Mouse (Mus musculus) MEL (cell line): ENCODE data around the gene Gm10912. TPM values are rescaled to one million over a fixed set of nuclear protein-coding genes. Genes with fewer than 3 reads are reported as not detected.
"Not testable (repeated sequence)": the region's sequence is repeated elsewhere in the genome, so short reads cannot be mapped to it uniquely, and the experiment has no call there.

ENCODE experiments used
- DNase-seq: peaks from one replicate; pipeline ENCODE4 v3.0.0; 2011; ENCODE audit warnings: low read depth, low spot score
- H3K27ac ChIP-seq: 2 replicates; pipeline ENCODE4 v1.5.1; 2012; ENCODE audit warnings: low read depth, mild to moderate bottlenecking, control low read depth, low read length, moderate library complexity; ENCODE audit not compliant: control insufficient read depth
- H3K27me3 ChIP-seq, 2 experiments: fragments of 150-350 bp in 1 of 2; sonication (generic) in 1 of 2; 2 replicates each; pipeline ENCODE4 v1.6.1; 2012; ENCODE audit warnings: low read length in 2 of 2, mild to moderate bottlenecking in 2 of 2, improper control_type of control experiment in 1 of 2, moderate library complexity in 1 of 2; ENCODE audit not compliant: insufficient read depth in 2 of 2, control insufficient read depth in 1 of 2
- H3K36me3 ChIP-seq, 2 experiments: 2 replicates each; pipeline ENCODE4 v1.6.1; 2012 to 2014; ENCODE audit warnings: low read length in 2 of 2, improper control_type of control experiment in 1 of 2, inconsistent platforms in 1 of 2, mild to moderate bottlenecking in 1 of 2; ENCODE audit not compliant: insufficient read depth in 2 of 2, control insufficient read depth in 1 of 2
- H3K4me1 ChIP-seq, 2 experiments: fragments of 150-350 bp in 1 of 2; sonication (generic) in 1 of 2; 2 replicates each; pipeline ENCODE4 v1.6.1; 2012; ENCODE audit warnings: low read length in 2 of 2, improper control_type of control experiment in 1 of 2, mild to moderate bottlenecking in 1 of 2; ENCODE audit not compliant: insufficient read depth in 2 of 2, control insufficient read depth in 1 of 2
- H3K4me3 ChIP-seq, 2 experiments: fragments of 150-350 bp in 1 of 2; sonication (generic) in 1 of 2; 2 replicates each; pipeline ENCODE4 v1.5.1; 2012; ENCODE audit warnings: low read depth in 2 of 2, low read length in 2 of 2, mild to moderate bottlenecking in 2 of 2, moderate library complexity in 2 of 2, control low read depth in 1 of 2, improper control_type of control experiment in 1 of 2; ENCODE audit not compliant: control insufficient read depth in 1 of 2, insufficient read depth in 1 of 2
- H3K79me2 ChIP-seq: 2 replicates; pipeline ENCODE4 v1.6.1; 2012; ENCODE audit warnings: mild to moderate bottlenecking, low read length, moderate library complexity; ENCODE audit not compliant: control insufficient read depth, poor library complexity, insufficient read depth
- H3K9ac ChIP-seq: 2 replicates; pipeline ENCODE4 v1.6.1; 2012; ENCODE audit warnings: low read depth, mild to moderate bottlenecking, control low read depth, low read length, moderate library complexity; ENCODE audit not compliant: control insufficient read depth, poor library complexity, severe bottlenecking
- H3K9me3 ChIP-seq: fragments of 150-350 bp; sonication (generic); replicated peaks from 2 replicates; pipeline ENCODE4 v1.6.1; 2012; ENCODE audit warnings: mild to moderate bottlenecking, low read length, improper control_type of control experiment, moderate library complexity; ENCODE audit not compliant: insufficient read depth
- BHLHE40 ChIP-seq: IDR thresholded peaks from 2 replicates; pipeline ENCODE4 v1.6.1; 2012; ENCODE audit warnings: low read depth, mild to moderate bottlenecking, inconsistent platforms, low read length, improper control_type of control experiment, borderline replicate concordance
- CHD1 ChIP-seq: IDR thresholded peaks from 2 replicates; pipeline ENCODE4 v1.6.1; 2012; ENCODE audit warnings: low read depth, mild to moderate bottlenecking, inconsistent platforms, low read length, improper control_type of control experiment
- CHD2 ChIP-seq: IDR thresholded peaks from 2 replicates; pipeline ENCODE4 v1.6.1; 2011; ENCODE audit warnings: low read length, improper control_type of control experiment
- CTCF ChIP-seq, 3 experiments: IDR thresholded peaks in 2 of 3; conservative IDR thresholded peaks in 1 of 3; 2 replicates each; pipeline ENCODE4 v1.5.1; 2011 to 2012; ENCODE audit warnings: low read length in 3 of 3, low read depth in 2 of 3, mild to moderate bottlenecking in 2 of 3, improper control_type of control experiment in 1 of 3, inconsistent platforms in 1 of 3, mixed read lengths in 1 of 3, moderate library complexity in 1 of 3; ENCODE audit not compliant: control insufficient read depth in 1 of 3, insufficient read depth in 1 of 3, poor library complexity in 1 of 3, severe bottlenecking in 1 of 3
- E2F4 ChIP-seq: IDR thresholded peaks from 2 replicates; pipeline ENCODE4 v1.6.1; 2011; ENCODE audit warnings: low read depth, low read length, improper control_type of control experiment, borderline replicate concordance
- EP300 ChIP-seq, 2 experiments: IDR thresholded peaks; 2 replicates each; pipeline ENCODE4 v1.6.1; 2011; ENCODE audit warnings: improper control_type of control experiment in 2 of 2, low read length in 2 of 2, low read depth in 1 of 2, mild to moderate bottlenecking in 1 of 2
- ETS1 ChIP-seq: IDR thresholded peaks from 2 replicates; pipeline ENCODE4 v1.6.1; 2012; ENCODE audit warnings: low read depth, mild to moderate bottlenecking, inconsistent platforms, low read length, improper control_type of control experiment, moderate library complexity
- GABPA ChIP-seq: IDR thresholded peaks from 2 replicates; pipeline ENCODE4 v1.6.1; 2012; ENCODE audit warnings: low read depth, mild to moderate bottlenecking, inconsistent platforms, low read length, improper control_type of control experiment, moderate library complexity
- GATA1 ChIP-seq: IDR thresholded peaks from 2 replicates; pipeline ENCODE4 v1.6.1; 2011; ENCODE audit warnings: low read depth, low read length, improper control_type of control experiment
- HCFC1 ChIP-seq: IDR thresholded peaks from 2 replicates; pipeline ENCODE4 v1.6.1; 2012; ENCODE audit warnings: low read depth, mild to moderate bottlenecking, inconsistent platforms, low read length, improper control_type of control experiment, moderate library complexity
- KAT2A ChIP-seq: conservative IDR thresholded peaks from 2 replicates; pipeline ENCODE4 v1.6.1; 2012; ENCODE audit warnings: low read depth, low read length, improper control_type of control experiment, inconsistent platforms
- MAZ ChIP-seq: IDR thresholded peaks from 2 replicates; pipeline ENCODE4 v1.6.1; 2012; ENCODE audit warnings: low read depth, mild to moderate bottlenecking, inconsistent platforms, low read length, improper control_type of control experiment
- MEF2A ChIP-seq: IDR thresholded peaks from 2 replicates; pipeline ENCODE4 v1.6.1; 2014; ENCODE audit warnings: low read depth, mild to moderate bottlenecking, inconsistent platforms, low read length, improper control_type of control experiment; ENCODE audit not compliant: poor library complexity, insufficient replicate concordance, severe bottlenecking; ENCODE audit errors: extremely low read depth
- MYC ChIP-seq: IDR thresholded peaks from 2 replicates; pipeline ENCODE4 v1.6.1; 2011; ENCODE audit warnings: low read depth, mild to moderate bottlenecking, low read length, improper control_type of control experiment, moderate library complexity
- NELFE ChIP-seq: IDR thresholded peaks from 2 replicates; pipeline ENCODE4 v1.6.1; 2011; ENCODE audit warnings: low read depth, low read length, improper control_type of control experiment
- NRF1 ChIP-seq: IDR thresholded peaks from 2 replicates; pipeline ENCODE4 v1.6.1; 2014; ENCODE audit warnings: low read depth, mild to moderate bottlenecking, inconsistent platforms, low read length, improper control_type of control experiment, moderate library complexity; ENCODE audit not compliant: poor library complexity, insufficient read depth, severe bottlenecking
- POLR2A ChIP-seq, 2 experiments: IDR thresholded peaks; 2 replicates each; pipeline ENCODE4 v1.6.1; 2011 to 2012; ENCODE audit warnings: low read length in 2 of 2, mild to moderate bottlenecking in 2 of 2, control low read depth in 1 of 2, improper control_type of control experiment in 1 of 2, low read depth in 1 of 2, moderate library complexity in 1 of 2; ENCODE audit not compliant: control insufficient read depth in 1 of 2, insufficient read depth in 1 of 2, poor library complexity in 1 of 2
- POLR2AphosphoS2 ChIP-seq: IDR thresholded peaks from 2 replicates; pipeline ENCODE4 v1.6.1; 2011; ENCODE audit warnings: low read length, improper control_type of control experiment
- POLR2AphosphoS5 ChIP-seq: IDR thresholded peaks from 2 replicates; pipeline ENCODE4 v1.6.1; 2012; ENCODE audit warnings: low read depth, borderline replicate concordance, mild to moderate bottlenecking, inconsistent platforms, low read length, moderate library complexity, mixed read lengths
- RAD21 ChIP-seq: IDR thresholded peaks from 2 replicates; pipeline ENCODE4 v1.6.1; 2011; ENCODE audit warnings: mild to moderate bottlenecking, low read depth, low read length, improper control_type of control experiment
- RCOR1 ChIP-seq: IDR thresholded peaks from 2 replicates; pipeline ENCODE4 v1.6.1; 2012; ENCODE audit warnings: low read depth, mild to moderate bottlenecking, inconsistent platforms, low read length, improper control_type of control experiment
- SIN3A ChIP-seq: IDR thresholded peaks from 2 replicates; pipeline ENCODE4 v1.6.1; 2012; ENCODE audit warnings: low read length, improper control_type of control experiment, inconsistent platforms
- SMC3 ChIP-seq: IDR thresholded peaks from 2 replicates; pipeline ENCODE4 v1.6.1; 2011; ENCODE audit warnings: low read depth, low read length, improper control_type of control experiment
- TCF12 ChIP-seq: IDR thresholded peaks from 2 replicates; pipeline ENCODE4 v1.6.1; 2014; ENCODE audit warnings: low read depth, mild to moderate bottlenecking, inconsistent platforms, low read length, improper control_type of control experiment, moderate library complexity
- UBTF ChIP-seq: IDR thresholded peaks from 2 replicates; pipeline ENCODE4 v1.6.1; 2012; ENCODE audit warnings: low read depth, mild to moderate bottlenecking, inconsistent platforms, low read length, improper control_type of control experiment, moderate library complexity, borderline replicate concordance; ENCODE audit not compliant: insufficient read depth
- USF1 ChIP-seq: IDR thresholded peaks from 2 replicates; pipeline ENCODE4 v1.6.1; 2014; ENCODE audit warnings: low read depth, mild to moderate bottlenecking, inconsistent platforms, low read length, improper control_type of control experiment, moderate library complexity
- USF2 ChIP-seq, 2 experiments: IDR thresholded peaks; 2 replicates each; pipeline ENCODE4 v1.6.1; 2011 to 2012; ENCODE audit warnings: improper control_type of control experiment in 2 of 2, low read length in 2 of 2, borderline replicate concordance in 1 of 2, inconsistent platforms in 1 of 2, low read depth in 1 of 2, mild to moderate bottlenecking in 1 of 2; ENCODE audit not compliant: insufficient read depth in 1 of 2
- ZKSCAN1 ChIP-seq: IDR thresholded peaks from 2 replicates; pipeline ENCODE4 v1.6.1; 2012; ENCODE audit warnings: low read depth, mild to moderate bottlenecking, inconsistent platforms, low read length, improper control_type of control experiment, moderate library complexity
- ZMIZ1 ChIP-seq: IDR thresholded peaks from 2 replicates; pipeline ENCODE4 v1.6.1; 2012; ENCODE audit warnings: low read depth, mild to moderate bottlenecking, inconsistent platforms, low read length, improper control_type of control experiment, moderate library complexity
- ZNF384 ChIP-seq: IDR thresholded peaks from 2 replicates; pipeline ENCODE4 v1.6.1; 2012; ENCODE audit warnings: low read depth, mild to moderate bottlenecking, inconsistent platforms, low read length, improper control_type of control experiment
- polyA plus RNA-seq, 2 experiments: library from polyadenylated mRNA; stranded (reverse) in 1 of 2; unstranded in 1 of 2; fragments of >175 nt in 1 of 2; fragments of >200 nt in 1 of 2; gene quantifications; 2 replicates each; pipeline versions ENCODE4 v1.2.1 to v1.2.4; 2012; ENCODE audit warnings: low replicate concordance in 2 of 2, low read depth in 1 of 2; ENCODE audit not compliant: insufficient read length in 2 of 2, insufficient read depth in 1 of 2, missing spikeins in 1 of 2
- total RNA-seq: library from RNA; depleted of rRNA; stranded (reverse); fragments of 300-350 nt; gene quantifications from 2 replicates; pipeline ENCODE4 v1.2.3, GENCODE M21; 2012

Gm10912 gene
- total and polyA plus RNA-seq, 3 experiments: 0.06 to 0.08 TPM; not detected in 1

DNA sequence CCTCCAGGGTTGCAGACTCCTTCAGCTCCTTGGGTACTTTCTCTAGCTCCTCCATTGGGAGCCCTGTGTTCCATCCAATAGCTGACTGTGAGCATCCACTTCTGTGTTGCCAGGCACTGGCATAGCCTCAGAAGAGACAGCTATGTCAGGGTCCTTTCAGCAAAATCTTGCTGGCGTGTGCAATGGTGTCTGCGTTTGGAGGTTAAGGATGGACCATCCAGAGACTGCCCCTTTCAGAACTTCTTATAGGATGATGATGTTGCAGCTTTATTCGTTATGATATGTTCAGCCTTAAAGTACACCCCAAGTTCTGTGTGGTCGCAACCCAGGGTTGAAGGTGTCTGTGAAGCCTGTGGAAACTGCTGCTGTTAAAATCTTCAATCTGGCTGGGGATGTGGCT lies 31.8 kb downstream of the Gm10912 start:
- H3K4me3 ChIP-seq, H3K9ac ChIP-seq, H3K27ac ChIP-seq, DNase-seq, H3K9me3 ChIP-seq, H3K27me3 ChIP-seq, H3K79me2 ChIP-seq: not testable (repeated sequence)
- Histone ChIP-seq H3K4me1 (peaks cover 22 to 31% of the 10 kb centered on the region in 2 experiments), H3K36me3 (peaks cover 0 to 27% of the 10 kb centered on the region in 2 experiments; a peak in 2 of 4 replicates)

DNA sequence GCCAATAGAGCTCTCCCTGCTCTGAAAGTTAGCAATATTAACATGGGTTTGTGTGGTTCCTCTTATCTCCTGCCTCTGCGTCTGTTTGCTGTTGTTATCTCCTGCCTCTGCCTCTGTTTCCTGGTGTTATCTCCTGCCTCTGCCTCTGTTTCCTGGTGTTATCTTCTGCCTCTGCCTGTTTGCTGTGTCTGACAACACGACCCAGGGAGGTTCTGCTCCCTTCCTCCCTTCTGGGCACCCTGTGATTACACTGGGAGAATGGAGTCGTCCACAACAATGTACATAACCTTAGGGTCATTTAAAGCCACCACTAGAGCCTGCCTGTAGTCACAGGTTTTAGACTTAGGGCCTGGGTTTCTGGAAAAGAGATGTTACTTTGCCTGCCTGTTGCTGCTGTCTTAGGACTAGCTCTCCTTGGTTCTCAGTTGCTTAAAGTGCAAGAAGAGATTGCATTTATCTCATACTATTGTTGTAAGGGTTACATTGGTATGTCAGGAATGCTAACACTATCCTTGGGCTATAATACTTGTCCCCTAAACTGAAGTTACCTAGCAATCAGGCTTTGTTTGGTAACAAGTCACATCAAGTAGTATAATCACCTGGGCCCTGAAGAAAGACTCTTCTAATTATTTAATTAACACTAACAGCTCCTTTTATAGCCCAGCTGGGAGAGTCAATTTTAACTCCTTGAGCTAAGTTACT lies 33.1 kb downstream of the Gm10912 start:
- Histone ChIP-seq H3K4me3 (no peak overlapping the region), H3K9ac (no peak overlapping the region), H3K79me2 (no peaks in the 10 kb centered on the region), H3K27me3 (no peaks in the 10 kb centered on the region), H3K27ac (peak overlapping the region; percentile 39), H3K4me1 (peaks cover 22 to 31% of the 10 kb centered on the region in 2 experiments), H3K36me3 (peaks cover 0 to 27% of the 10 kb centered on the region in 2 experiments; a peak in 2 of 4 replicates), H3K9me3 (no peaks in the 10 kb centered on the region)
- DNase-seq: peak; percentile 72
- TF ChIP-seq EP300 (IDR thresholded peaks at IDR 0.05; ENCODE audit: low read depth in 1 of 2, low read length in 2 of 2) (peak; percentile 72 to 81), MYC (no peak), NELFE (no peak), E2F4 (no peak), CHD1 (no peak), USF2 (IDR thresholded peaks at IDR 0.05; ENCODE audit: borderline replicate concordance in 1 of 2, insufficient read depth in 1 of 2, low read depth in 1 of 2, low read length in 2 of 2) (no peak), MAZ (no peak), ZNF384 (no peak), HCFC1 (no peak), SMC3 (no peak), ZMIZ1 (no peak), POLR2AphosphoS2 (no peak), BHLHE40 (no peak), USF1 (no peak), POLR2A (IDR thresholded peaks at IDR 0.05; ENCODE audit: control insufficient read depth in 1 of 2, insufficient read depth in 1 of 2, low read depth in 1 of 2, low read length in 2 of 2, poor library complexity in 1 of 2) (no peak), SIN3A (peak; percentile 29; the same call in 1 of the 2 replicates), RCOR1 (0 out of 2 replicates have a peak, but pooled peaks have one; percentile 34), UBTF (no peak), CTCF (IDR thresholded peaks at IDR 0.05 in 2 of 3, conservative IDR thresholded peaks at IDR 0.05 in 1 of 3; ENCODE audit: control insufficient read depth in 1 of 3, insufficient read depth in 1 of 3, low read depth in 2 of 3, low read length in 3 of 3, poor library complexity in 1 of 3, severe bottlenecking in 1 of 3) (no peak), POLR2AphosphoS5 (no peak), ETS1 (peak; percentile 62), CHD2 (no peak), NRF1 (no peak), MEF2A (no peak), GABPA (no peak), TCF12 (peak; percentile 90), GATA1 (peak; percentile 90), KAT2A (no peak), RAD21 (no peak), ZKSCAN1 (no peak)
